Mouse (Mus musculus): ENCODE measurements around the gene Prkar2a. TPM values are rescaled to one million over a fixed set of nuclear protein-coding genes. Genes with fewer than 3 reads are reported as not detected.

Prkar2a gene
- polyA plus RNA-seq, 1 experiment from 2014 or later, result 60.2 TPM

- Histone ChIP-seq H3K27me3 (ENCODE audit: control insufficient read depth, insufficient read depth, low read length) (no peaks in the 10 kb centered on the region), H3K4me3 (ENCODE audit: low read depth, low read length) (no peak overlapping the region), H3K4me1 (ENCODE audit: control insufficient read depth, insufficient read depth, low read length) (no peaks in the 10 kb centered on the region), H3K36me3 (ENCODE audit: control insufficient read depth, insufficient read depth, low read length) (peaks cover 17% of the 10 kb centered on the region), H3K9me3 (ENCODE audit: control insufficient read depth, low read length) (no peaks in the 10 kb centered on the region), H3K27ac (ENCODE audit: low read depth, low read length) (no peak overlapping the region), H3K4me2 (ENCODE audit: low read depth, low read length) (no peak overlapping the region), H3K9ac (replicated peaks; ENCODE audit: low read depth, low read length) (no peak overlapping the region)
- no peak for ATAC-seq (ENCODE audit: low read depth)
- WGBS, result 18% methylated on average over 3 of the region's 3 CpGs
These were observed 50.1 kb downstream of the Prkar2a start for GRCm38 (mm10) chr9:108739239-108739638.

GRCm38 (mm10) chr9:108740062-108740461, 50.9 kb downstream of the Prkar2a start:
- Histone ChIP-seq H3K27me3 (ENCODE audit: control insufficient read depth, insufficient read depth, low read length) (no peaks in the 10 kb centered on the region), H3K4me1 (ENCODE audit: control insufficient read depth, insufficient read depth, low read length) (no peaks in the 10 kb centered on the region), H3K27ac (ENCODE audit: low read depth, low read length) (no peak overlapping the region), H3K9ac (replicated peaks; ENCODE audit: low read depth, low read length) (no peak overlapping the region), H3K9me3 (ENCODE audit: control insufficient read depth, low read length) (no peaks in the 10 kb centered on the region), H3K4me2 (ENCODE audit: low read depth, low read length) (no peak overlapping the region), H3K36me3 (ENCODE audit: control insufficient read depth, insufficient read depth, low read length) (peaks cover 16% of the 10 kb centered on the region), H3K4me3 (ENCODE audit: low read depth, low read length) (no peak overlapping the region)
- no peak for ATAC-seq (ENCODE audit: low read depth)
- 93% methylated on average over 1 of the region's 1 CpGs for WGBS

- Histone ChIP-seq H3K36me3 (ENCODE audit: control insufficient read depth, insufficient read depth, low read length) (peaks cover 23% of the 10 kb centered on the region), H3K9me3 (ENCODE audit: control insufficient read depth, low read length) (no peaks in the 10 kb centered on the region), H3K27ac (ENCODE audit: low read depth, low read length) (no peak overlapping the region), H3K4me3 (ENCODE audit: low read depth, low read length) (no peak overlapping the region), H3K9ac (replicated peaks; ENCODE audit: low read depth, low read length) (no peak overlapping the region), H3K4me1 (ENCODE audit: control insufficient read depth, insufficient read depth, low read length) (no peaks in the 10 kb centered on the region), H3K4me2 (ENCODE audit: low read depth, low read length) (no peak overlapping the region), H3K27me3 (ENCODE audit: control insufficient read depth, insufficient read depth, low read length) (no peaks in the 10 kb centered on the region)
- 93% methylated on average over 9 of the region's 9 CpGs for WGBS
- no peak for ATAC-seq (ENCODE audit: low read depth)
These were observed 52.9 kb downstream of the Prkar2a start for GRCm38 (mm10) chr9:108742048-108742447.

GRCm38 (mm10) chr9:108746876-108747499, 57.9 kb downstream of the Prkar2a start:
- 92% methylated on average over 14 of the region's 14 CpGs for WGBS
- Histone ChIP-seq H3K4me3 (ENCODE audit: low read depth, low read length) (no peak overlapping the region), H3K9me3 (ENCODE audit: control insufficient read depth, low read length) (no peaks in the 10 kb centered on the region), H3K27ac (ENCODE audit: low read depth, low read length) (no peak overlapping the region), H3K36me3 (ENCODE audit: control insufficient read depth, insufficient read depth, low read length) (peaks cover 31% of the 10 kb centered on the region), H3K27me3 (ENCODE audit: control insufficient read depth, insufficient read depth, low read length) (no peaks in the 10 kb centered on the region), H3K9ac (replicated peaks; ENCODE audit: low read depth, low read length) (no peak overlapping the region), H3K4me1 (ENCODE audit: control insufficient read depth, insufficient read depth, low read length) (no peaks in the 10 kb centered on the region), H3K4me2 (ENCODE audit: low read depth, low read length) (no peak overlapping the region)
- ATAC-seq (ENCODE audit: low read depth), result no peak

GRCm38 (mm10) chr9:108747694-108748093, 58.6 kb downstream of the Prkar2a start:
- Histone ChIP-seq H3K27me3 (ENCODE audit: control insufficient read depth, insufficient read depth, low read length) (no peaks in the 10 kb centered on the region), H3K4me3 (ENCODE audit: low read depth, low read length) (no peak overlapping the region), H3K4me1 (ENCODE audit: control insufficient read depth, insufficient read depth, low read length) (no peaks in the 10 kb centered on the region), H3K9ac (replicated peaks; ENCODE audit: low read depth, low read length) (no peak overlapping the region), H3K27ac (ENCODE audit: low read depth, low read length) (no peak overlapping the region), H3K9me3 (ENCODE audit: control insufficient read depth, low read length) (no peaks in the 10 kb centered on the region), H3K36me3 (ENCODE audit: control insufficient read depth, insufficient read depth, low read length) (peaks cover 31% of the 10 kb centered on the region), H3K4me2 (ENCODE audit: low read depth, low read length) (no peak overlapping the region)
- 88% methylated on average over 3 of the region's 3 CpGs for WGBS
- ATAC-seq (ENCODE audit: low read depth), result no peak

GRCm38 (mm10) chr9:108748600-108749183, 59.6 kb downstream of the Prkar2a start:
- no peak overlapping the region for H3K27ac ChIP-seq (ENCODE audit: low read depth, low read length)
- H3K4me2 ChIP-seq (ENCODE audit: low read depth, low read length), result no peak overlapping the region
- H3K36me3 ChIP-seq (ENCODE audit: control insufficient read depth, insufficient read depth, low read length), result peaks cover 29% of the 10 kb centered on the region
- ATAC-seq (ENCODE audit: low read depth), result no peak
- H3K27me3 ChIP-seq (ENCODE audit: control insufficient read depth, insufficient read depth, low read length), result no peaks in the 10 kb centered on the region
- no peaks in the 10 kb centered on the region for H3K4me1 ChIP-seq (ENCODE audit: control insufficient read depth, insufficient read depth, low read length)
- no peak overlapping the region for H3K9ac ChIP-seq (replicated peaks; ENCODE audit: low read depth, low read length)
- H3K9me3 ChIP-seq (ENCODE audit: control insufficient read depth, low read length), result no peaks in the 10 kb centered on the region
- 81% methylated on average over 11 of the region's 11 CpGs for WGBS
- no peak overlapping the region for H3K4me3 ChIP-seq (ENCODE audit: low read depth, low read length)

GRCm38 (mm10) chr9:108750616-108751015, 61.5 kb downstream of the Prkar2a start:
- Histone ChIP-seq H3K27ac (ENCODE audit: low read depth, low read length) (no peak overlapping the region), H3K27me3 (ENCODE audit: control insufficient read depth, insufficient read depth, low read length) (no peaks in the 10 kb centered on the region), H3K9me3 (ENCODE audit: control insufficient read depth, low read length) (no peaks in the 10 kb centered on the region), H3K36me3 (ENCODE audit: control insufficient read depth, insufficient read depth, low read length) (peaks cover 16% of the 10 kb centered on the region), H3K4me3 (ENCODE audit: low read depth, low read length) (no peak overlapping the region), H3K4me1 (ENCODE audit: control insufficient read depth, insufficient read depth, low read length) (no peaks in the 10 kb centered on the region), H3K9ac (replicated peaks; ENCODE audit: low read depth, low read length) (no peak overlapping the region), H3K4me2 (ENCODE audit: low read depth, low read length) (no peak overlapping the region)
- 92% methylated on average over 11 of the region's 11 CpGs for WGBS
- ATAC-seq (ENCODE audit: low read depth), result no peak

- no peak overlapping the region for H3K4me3 ChIP-seq (ENCODE audit: low read depth, low read length)
- H3K9ac ChIP-seq (replicated peaks; ENCODE audit: low read depth, low read length), result no peak overlapping the region
- 92% methylated on average over 11 of the region's 11 CpGs for WGBS
- H3K4me2 ChIP-seq (ENCODE audit: low read depth, low read length), result no peak overlapping the region
- no peak overlapping the region for H3K27ac ChIP-seq (ENCODE audit: low read depth, low read length)
- H3K9me3 ChIP-seq (ENCODE audit: control insufficient read depth, low read length), result no peaks in the 10 kb centered on the region
- H3K27me3 ChIP-seq (ENCODE audit: control insufficient read depth, insufficient read depth, low read length), result no peaks in the 10 kb centered on the region
- H3K36me3 ChIP-seq (ENCODE audit: control insufficient read depth, insufficient read depth, low read length), result 0 out of 2 replicates have a peak, but pooled peaks cover 10% of the 10 kb centered on the region
- no peak for ATAC-seq (ENCODE audit: low read depth)
- no peaks in the 10 kb centered on the region for H3K4me1 ChIP-seq (ENCODE audit: control insufficient read depth, insufficient read depth, low read length)
These were observed 63.2 kb downstream of the Prkar2a start for GRCm38 (mm10) chr9:108752142-108752920.

- Histone ChIP-seq H3K27me3 (ENCODE audit: control insufficient read depth, insufficient read depth, low read length) (no peaks in the 10 kb centered on the region), H3K4me2 (ENCODE audit: low read depth, low read length) (no peak overlapping the region), H3K4me1 (ENCODE audit: control insufficient read depth, insufficient read depth, low read length) (no peaks in the 10 kb centered on the region), H3K27ac (ENCODE audit: low read depth, low read length) (no peak overlapping the region), H3K9me3 (ENCODE audit: control insufficient read depth, low read length) (no peaks in the 10 kb centered on the region), H3K36me3 (ENCODE audit: control insufficient read depth, insufficient read depth, low read length) (0 out of 2 replicates have a peak, but pooled peaks cover 2% of the 10 kb centered on the region), H3K4me3 (ENCODE audit: low read depth, low read length) (no peak overlapping the region), H3K9ac (replicated peaks; ENCODE audit: low read depth, low read length) (no peak overlapping the region)
- 68% methylated on average over 9 of the region's 9 CpGs for WGBS
- ATAC-seq (ENCODE audit: low read depth), result no peak
These were observed 64.2 kb downstream of the Prkar2a start for GRCm38 (mm10) chr9:108753326-108753725.
